Mouse (Mus musculus) heart, embryonic 11.5 days (tissue): ENCODE results near the gene Larp4b. TPM values are rescaled to one million over a fixed set of nuclear protein-coding genes. Genes with fewer than 3 reads are reported as not detected.

ENCODE experiments used
- ATAC-seq: fragments of 200-750 bp; cut with Nextera tagmentation; replicated peaks from 2 replicates; pipeline ENCODE4 v1.8.0; 2017; ENCODE audit warnings: moderate library complexity; ENCODE audit not compliant: insufficient number of reproducible peaks, low FRiP score, low TSS enrichment
- H3K27ac ChIP-seq: fragments of 300-500 bp; sonication (generic); 2 replicates; pipeline ENCODE4 v1.5.1; 2014; ENCODE audit warnings: mild to moderate bottlenecking, low read depth, low read length
- H3K27me3 ChIP-seq: fragments of 300-500 bp; sonication (generic); 2 replicates; pipeline ENCODE4 v1.6.1; 2014; ENCODE audit warnings: mild to moderate bottlenecking, low read length, mixed read lengths; ENCODE audit not compliant: control insufficient read depth, insufficient read depth
- H3K36me3 ChIP-seq: fragments of 300-500 bp; sonication (generic); 2 replicates; pipeline ENCODE4 v1.6.1; 2014; ENCODE audit warnings: mild to moderate bottlenecking, low read length, moderate library complexity, mixed read lengths; ENCODE audit not compliant: control insufficient read depth, insufficient read depth
- H3K4me1 ChIP-seq: fragments of 300-500 bp; sonication (generic); 2 replicates; pipeline ENCODE4 v1.6.1; 2014; ENCODE audit warnings: low read length; ENCODE audit not compliant: control insufficient read depth, insufficient read depth
- H3K4me2 ChIP-seq: fragments of 300-500 bp; sonication (generic); 2 replicates; pipeline ENCODE4 v1.6.1; 2014; ENCODE audit warnings: mild to moderate bottlenecking, moderate library complexity
- H3K4me3 ChIP-seq: fragments of 300-500 bp; sonication (generic); 2 replicates; pipeline ENCODE4 v1.5.1; 2014; ENCODE audit warnings: low read depth, low read length
- H3K9ac ChIP-seq: fragments of 300-500 bp; sonication (generic); 2 replicates; pipeline ENCODE4 v1.6.1; 2014; ENCODE audit warnings: mild to moderate bottlenecking, low read depth, low read length, moderate library complexity
- H3K9me3 ChIP-seq: fragments of 300-500 bp; sonication (generic); replicated peaks from 2 replicates; pipeline ENCODE4 v1.6.1; 2016; ENCODE audit warnings: low read length; ENCODE audit not compliant: control insufficient read depth
- WGBS: fragments of 180-500 bp; shearing (Covaris S2); extraction: QIAGEN DNeasy Blood & Tissue Kit; methylation state at CpG from one replicate; pipeline ENCODE4 v1.1.7; 2014; ENCODE audit not compliant: insufficient replicate concordance; 5-methylcytosine and 5-hydroxymethylcytosine counted together
- polyA plus RNA-seq: library from polyadenylated mRNA; unstranded; fragments of >200 nt; fragmentation: Nextera tagmentation; extraction: Ambion mirVana; gene quantifications from 2 replicates; pipeline ENCODE4 v1.2.1, GENCODE M21; 2014

Gene Larp4b
- polyA plus RNA-seq, 1 experiment from 2014 or later: 29.6 TPM

- Histone ChIP-seq H3K9ac (no peak overlapping the region), H3K4me1 (no peaks in the 10 kb centered on the region), H3K9me3 (no peaks in the 10 kb centered on the region), H3K4me2 (no peak overlapping the region), H3K4me3 (no peak overlapping the region), H3K36me3 (no peaks in the 10 kb centered on the region), H3K27me3 (no peaks in the 10 kb centered on the region), H3K27ac (no peak overlapping the region)
- WGBS: 80% methylated on average over 9 of the region's 9 CpGs
- no peak for ATAC-seq
Observed at GRCm38 (mm10) chr13:9071008-9071407, 22.7 kb upstream of the Larp4b start.

- Histone ChIP-seq H3K9me3 (no peaks in the 10 kb centered on the region), H3K4me2 (no peak overlapping the region), H3K4me1 (no peaks in the 10 kb centered on the region), H3K9ac (no peak overlapping the region), H3K36me3 (no peaks in the 10 kb centered on the region), H3K27me3 (no peaks in the 10 kb centered on the region), H3K4me3 (no peak overlapping the region), H3K27ac (no peak overlapping the region)
- 69% methylated on average over 4 of the region's 4 CpGs for WGBS
- ATAC-seq: no peak
Observed at GRCm38 (mm10) chr13:9073818-9074217, 19.9 kb upstream of the Larp4b start.

DNA sequence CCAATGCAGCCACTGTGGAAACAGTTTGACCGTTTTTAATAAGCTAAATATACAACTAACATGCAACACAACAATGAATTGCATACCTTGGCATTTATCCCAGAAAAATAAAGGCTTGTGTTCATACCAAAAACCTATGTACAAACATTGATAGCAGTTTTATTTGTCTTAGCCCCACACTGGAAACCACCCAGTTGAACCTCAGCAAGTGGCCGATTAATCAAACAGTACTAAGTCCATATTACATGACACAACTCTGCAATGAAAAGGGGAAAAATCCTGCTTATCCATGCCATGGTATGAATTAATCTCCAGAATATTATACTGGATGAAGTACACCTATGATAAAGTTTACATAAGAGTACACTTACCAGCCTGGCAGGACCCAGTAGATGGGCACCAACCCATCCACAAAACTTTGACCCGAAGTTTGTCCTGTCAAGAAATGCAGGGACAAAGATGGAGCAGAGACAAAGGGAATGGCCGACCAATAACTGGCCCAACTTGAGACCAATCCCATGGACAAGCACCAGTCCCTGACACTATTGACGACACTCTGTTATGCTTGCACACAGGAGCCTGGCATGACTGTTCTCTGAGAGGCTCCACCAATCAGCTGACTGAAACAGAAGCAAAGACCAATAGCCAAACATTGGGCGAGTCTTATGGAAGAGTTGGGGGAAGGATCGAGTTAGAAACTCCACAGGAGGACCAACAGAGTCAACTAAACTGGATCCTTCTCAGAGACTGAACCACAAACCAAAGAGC is 17.7 kb upstream of the Larp4b start:
- no peaks in the 10 kb centered on the region for H3K36me3 ChIP-seq
- WGBS: 67% methylated on average over 7 of the region's 7 CpGs
- H3K9me3 ChIP-seq: no peaks in the 10 kb centered on the region
- no peak overlapping the region for H3K9ac ChIP-seq
- no peak overlapping the region for H3K4me3 ChIP-seq
- ATAC-seq: no peak
- H3K27me3 ChIP-seq: no peaks in the 10 kb centered on the region
- no peak overlapping the region for H3K27ac ChIP-seq
- H3K4me2 ChIP-seq: no peak overlapping the region
- H3K4me1 ChIP-seq: no peaks in the 10 kb centered on the region

GRCm38 (mm10) chr13:9082128-9082883 is 11.4 kb upstream of the Larp4b start:
- ATAC-seq: no peak
- Histone ChIP-seq H3K27me3 (no peaks in the 10 kb centered on the region), H3K36me3 (no peaks in the 10 kb centered on the region), H3K4me2 (no peak overlapping the region), H3K9me3 (no peaks in the 10 kb centered on the region), H3K27ac (no peak overlapping the region), H3K9ac (no peak overlapping the region), H3K4me3 (no peak overlapping the region), H3K4me1 (no peaks in the 10 kb centered on the region)
- whole genome bisulfite sequencing: 70% methylated on average over 14 of the region's 14 CpGs

DNA sequence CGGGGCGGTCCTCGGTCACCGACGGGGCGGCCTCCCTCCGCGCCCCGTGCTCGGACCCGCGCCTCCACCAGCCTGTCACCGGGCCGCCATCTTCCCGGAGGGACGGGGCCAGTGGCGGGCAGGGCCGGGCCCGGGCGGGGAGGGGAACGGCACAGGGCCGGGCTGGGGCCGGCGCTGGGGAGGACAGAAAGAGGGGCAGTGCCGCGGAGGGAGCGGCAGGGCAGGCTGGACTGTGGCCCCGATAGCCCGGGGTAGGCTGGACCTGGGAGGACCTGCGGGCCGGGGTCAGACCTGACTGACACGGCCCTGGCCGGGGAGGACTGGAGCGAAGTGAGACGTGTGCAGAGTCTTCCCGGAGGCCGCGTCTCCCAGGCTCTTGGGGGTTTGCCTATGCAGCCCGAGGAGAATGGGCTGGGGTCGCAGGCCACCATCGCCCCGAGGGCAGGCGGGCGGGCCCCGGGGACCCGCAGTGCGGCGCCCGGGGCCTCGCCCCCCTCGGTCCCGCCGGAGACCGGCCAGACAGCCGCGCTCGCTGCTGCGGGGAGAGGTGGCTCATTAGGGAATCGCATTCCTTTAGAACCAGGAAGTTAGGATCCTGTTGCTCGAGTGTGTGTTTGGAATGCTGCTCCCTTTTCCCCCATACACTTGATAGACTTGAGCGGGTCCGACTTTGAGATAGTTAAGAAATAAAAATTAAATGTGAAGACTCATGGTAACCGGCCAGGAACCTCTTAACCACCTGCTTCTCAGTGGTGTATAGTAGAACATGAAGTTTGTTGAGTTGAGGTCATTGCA is 702 bp downstream of the Larp4b start:
- peak overlapping the region; percentile 85 for H3K4me3 ChIP-seq
- WGBS: under 1% methylated on average over 62 of the region's 63 CpGs
- no peaks in the 10 kb centered on the region for H3K36me3 ChIP-seq
- no peaks in the 10 kb centered on the region for H3K27me3 ChIP-seq
- peak overlapping the region; percentile 89 for H3K9ac ChIP-seq
- peak; percentile 61 for ATAC-seq
- H3K4me2 ChIP-seq: peak overlapping the region; percentile 75
- peak overlapping the region; percentile 92 for H3K27ac ChIP-seq
- peaks cover 18% of the 10 kb centered on the region for H3K4me1 ChIP-seq
- no peaks in the 10 kb centered on the region for H3K9me3 ChIP-seq

GRCm38 (mm10) chr13:9099289-9099688 is 5.6 kb downstream of the Larp4b start:
- Histone ChIP-seq H3K36me3 (no peaks in the 10 kb centered on the region; the same call in 1 of the 2 replicates), H3K4me3 (no peak overlapping the region), H3K4me2 (no peak overlapping the region), H3K9me3 (no peaks in the 10 kb centered on the region), H3K27me3 (no peaks in the 10 kb centered on the region), H3K4me1 (peaks cover 18% of the 10 kb centered on the region), H3K27ac (no peak overlapping the region), H3K9ac (no peak overlapping the region)
- WGBS: 74% methylated on average over 5 of the region's 5 CpGs
- ATAC-seq: no peak

- Histone ChIP-seq H3K36me3 (no peaks in the 10 kb centered on the region; the same call in 1 of the 2 replicates), H3K9ac (no peak overlapping the region), H3K9me3 (no peaks in the 10 kb centered on the region), H3K27ac (no peak overlapping the region), H3K4me1 (peaks cover 16% of the 10 kb centered on the region), H3K27me3 (no peaks in the 10 kb centered on the region), H3K4me3 (no peak overlapping the region), H3K4me2 (no peak overlapping the region)
- no peak for ATAC-seq
- WGBS: 83% methylated on average over 2 of the region's 2 CpGs
Observed at GRCm38 (mm10) chr13:9100517-9100916, 6.8 kb downstream of the Larp4b start.

DNA sequence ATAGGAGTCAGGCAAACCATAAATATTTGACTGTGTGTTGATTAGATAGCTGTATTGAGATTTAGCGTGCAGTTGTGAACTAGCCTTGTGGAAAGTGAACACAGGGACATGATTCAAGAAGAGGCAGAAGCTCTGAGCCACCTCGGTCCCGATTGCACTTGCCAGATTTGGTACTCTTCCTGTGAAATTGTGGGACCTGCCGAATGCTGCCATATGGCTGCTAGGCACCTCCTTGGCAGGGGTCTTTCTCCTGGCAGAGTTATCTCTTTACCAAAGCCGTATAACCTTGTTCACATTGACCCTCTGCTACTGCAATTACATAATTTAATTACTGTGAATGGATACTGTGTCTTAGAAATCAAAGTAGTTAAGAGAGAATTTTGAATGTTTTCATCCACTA is 12.6 kb downstream of the Larp4b start:
- Histone ChIP-seq H3K36me3 (no peaks in the 10 kb centered on the region; the same call in 1 of the 2 replicates), H3K9me3 (no peaks in the 10 kb centered on the region), H3K4me1 (peaks cover 3% of the 10 kb centered on the region; the same call in 1 of the 2 replicates), H3K4me3 (no peak overlapping the region), H3K27ac (no peak overlapping the region), H3K9ac (no peak overlapping the region), H3K4me2 (no peak overlapping the region), H3K27me3 (no peaks in the 10 kb centered on the region)
- WGBS: 75% methylated on average over 5 of the region's 5 CpGs
- ATAC-seq: no peak
